Mouse (Mus musculus) cortical plate, adult 2 months (tissue): ENCODE measurements around the gene Tex48.

Experiments
- CTCF ChIP-seq: fragments of 200-500 bp; IDR thresholded peaks from 2 replicates; pipeline ENCODE4 v1.5.1; 2011; ENCODE audit warnings: mild to moderate bottlenecking, control low read depth, low read length; ENCODE audit not compliant: insufficient read depth; ENCODE audit errors: extremely low read depth
- POLR2A ChIP-seq: fragments of 200-500 bp; IDR thresholded peaks from 2 replicates; pipeline ENCODE4 v1.6.1; 2011; ENCODE audit warnings: mild to moderate bottlenecking, low read length, control low read depth; ENCODE audit not compliant: insufficient read depth; ENCODE audit errors: extremely low read depth

GRCm38 (mm10) chr4:63557124-63558059, 64.8 kb downstream of the Tex48 start:
- TF ChIP-seq CTCF = no peak
- no peak for TF ChIP-seq POLR2A
